Mouse (Mus musculus): Measurements from ENCODE around the gene Slc35b1. TPM values are rescaled to one million over a fixed set of nuclear protein-coding genes. Genes with fewer than 3 reads are reported as not detected.

The Slc35b1 gene
- total RNA-seq (2014; rRNA removed; ENCODE audit: low replicate concordance) = 35.2 and 71.6 TPM in 2 replicates
- polyA plus RNA-seq (2015; fragmentation: Nextera tagmentation; extraction: Ambion mirVana) = 70.3 TPM in 2 replicates

GRCm38 (mm10) chr11:95384319-95384972 is at the start of gene Slc35b1:
Slc35b1 (plus strand) TSS chr11:95384692.
- under 1% methylated on average over 42 of the region's 42 CpGs for WGBS

GRCm38 (mm10) chr11:95336568-95337128 is 47.8 kb upstream of the Slc35b1 start, which contains the start of gene Fam117a:
Fam117a (plus strand) TSS chr11:95337018.
- H3K36me3 ChIP-seq (replicated peaks; ENCODE audit: control insufficient read depth, insufficient read depth, low read length) = no peaks in the 10 kb centered on the region
- peak within 1 kb of the TSS; percentile 67 for H3K9ac ChIP-seq (replicated peaks; ENCODE audit: low read depth, low read length)
- peaks cover 13% of the 10 kb centered on the region for H3K4me1 ChIP-seq (ENCODE audit: control insufficient read depth, insufficient read depth)
- H3K27me3 ChIP-seq (ENCODE audit: control insufficient read depth, insufficient read depth, low read length) = no peaks in the 10 kb centered on the region
- peak; percentile 13; the same call in 1 of the 2 replicates for TF ChIP-seq CTCF (IDR thresholded peaks at IDR 0.05; ENCODE audit: low read depth)
- TF ChIP-seq EP300 (IDR thresholded peaks at IDR 0.05; ENCODE audit: low read depth) = no peak
- peak within 1 kb of the TSS; percentile 90 for H3K4me3 ChIP-seq (ENCODE audit: low read depth, low read length)
- 1% methylated on average over 25 of the region's 27 CpGs for WGBS
- DNase-seq (ENCODE audit: low spot score) = peak; percentile 91
- ATAC-seq (ENCODE audit: insufficient read depth, low read depth) = peak; percentile 95
- peak within 1 kb of the TSS; percentile 41; the same call in 1 of the 2 replicates for H3K27ac ChIP-seq (ENCODE audit: low read depth)
- H3K9me3 ChIP-seq (replicated peaks; ENCODE audit: control insufficient read depth, low read length) = no peaks in the 10 kb centered on the region
- H3K4me2 ChIP-seq (ENCODE audit: low read depth, low read length) = peak within 1 kb of the TSS; percentile 98

More at GRCm38 (mm10) chr11:95384319-95384972, at the start of gene Slc35b1:
- DNase-seq (ENCODE audit: low spot score) (peak; percentile 99), ATAC-seq (ENCODE audit: insufficient read depth, low read depth) (peak; percentile 93)
- Histone ChIP-seq H3K27ac (ENCODE audit: low read depth) (peak within 1 kb of the TSS; percentile 84), H3K4me3 (ENCODE audit: low read depth, low read length) (peak within 1 kb of the TSS; percentile 80), H3K4me1 (ENCODE audit: control insufficient read depth, insufficient read depth) (peaks cover 4% of the 10 kb centered on the region; the same call in 1 of the 2 replicates), H3K27me3 (ENCODE audit: control insufficient read depth, insufficient read depth, low read length) (no peaks in the 10 kb centered on the region), H3K4me2 (ENCODE audit: low read depth, low read length) (peak within 1 kb of the TSS; percentile 65), H3K9ac (replicated peaks; ENCODE audit: low read depth, low read length) (peak within 1 kb of the TSS; percentile 83), H3K9me3 (replicated peaks; ENCODE audit: control insufficient read depth, low read length) (no peaks in the 10 kb centered on the region), H3K36me3 (replicated peaks; ENCODE audit: control insufficient read depth, insufficient read depth, low read length) (peaks cover 29% of the 10 kb centered on the region)
- TF ChIP-seq EP300 (IDR thresholded peaks at IDR 0.05; ENCODE audit: low read depth) = peak; percentile 97
- peak; percentile 82 for TF ChIP-seq CTCF (IDR thresholded peaks at IDR 0.05; ENCODE audit: low read depth)

GRCm38 (mm10) chr11:95337129-95337813 is 47.2 kb upstream of the Slc35b1 start:
- ATAC-seq (ENCODE audit: insufficient read depth, low read depth) (peak; percentile 70), DNase-seq (ENCODE audit: low spot score) (peak; percentile 40)
- Histone ChIP-seq H3K36me3 (replicated peaks; ENCODE audit: control insufficient read depth, insufficient read depth, low read length) (no peaks in the 10 kb centered on the region), H3K4me2 (ENCODE audit: low read depth, low read length) (peak overlapping the region; percentile 98), H3K4me3 (ENCODE audit: low read depth, low read length) (peak overlapping the region; percentile 90), H3K27me3 (ENCODE audit: control insufficient read depth, insufficient read depth, low read length) (no peaks in the 10 kb centered on the region), H3K9ac (replicated peaks; ENCODE audit: low read depth, low read length) (peak overlapping the region; percentile 67), H3K27ac (ENCODE audit: low read depth) (peak overlapping the region; percentile 41; the same call in 1 of the 2 replicates), H3K9me3 (replicated peaks; ENCODE audit: control insufficient read depth, low read length) (no peaks in the 10 kb centered on the region), H3K4me1 (ENCODE audit: control insufficient read depth, insufficient read depth) (peaks cover 13% of the 10 kb centered on the region)
- WGBS = under 1% methylated on average over 48 of the region's 50 CpGs
- TF ChIP-seq CTCF (IDR thresholded peaks at IDR 0.05; ENCODE audit: low read depth) (no peak), EP300 (IDR thresholded peaks at IDR 0.05; ENCODE audit: low read depth) (no peak)

- 28% methylated on average over 9 of the region's 9 CpGs for WGBS
- H3K4me2 ChIP-seq (ENCODE audit: low read depth, low read length) = peak overlapping the region; percentile 98
- DNase-seq (ENCODE audit: low spot score) (no peak), ATAC-seq (ENCODE audit: insufficient read depth, low read depth) (no peak)
- peak overlapping the region; percentile 90 for H3K4me3 ChIP-seq (ENCODE audit: low read depth, low read length)
- H3K9ac ChIP-seq (replicated peaks; ENCODE audit: low read depth, low read length) = 0 out of 2 replicates have a peak overlapping the region, but pooled peaks have one; percentile 67
- no peak overlapping the region for H3K27ac ChIP-seq (ENCODE audit: low read depth)
- H3K9me3 ChIP-seq (replicated peaks; ENCODE audit: control insufficient read depth, low read length) = no peaks in the 10 kb centered on the region
- TF ChIP-seq CTCF (IDR thresholded peaks at IDR 0.05; ENCODE audit: low read depth) (no peak), EP300 (IDR thresholded peaks at IDR 0.05; ENCODE audit: low read depth) (no peak)
- peaks cover 13% of the 10 kb centered on the region for H3K4me1 ChIP-seq (ENCODE audit: control insufficient read depth, insufficient read depth)
- H3K27me3 ChIP-seq (ENCODE audit: control insufficient read depth, insufficient read depth, low read length) = no peaks in the 10 kb centered on the region
- H3K36me3 ChIP-seq (replicated peaks; ENCODE audit: control insufficient read depth, insufficient read depth, low read length) = no peaks in the 10 kb centered on the region
These were observed 46.6 kb upstream of the Slc35b1 start for GRCm38 (mm10) chr11:95337846-95338342.

GRCm38 (mm10) chr11:95339471-95340021 is 44.9 kb upstream of the Slc35b1 start:
- DNase-seq (ENCODE audit: low spot score) (no peak), ATAC-seq (ENCODE audit: insufficient read depth, low read depth) (no peak)
- Histone ChIP-seq H3K4me1 (ENCODE audit: control insufficient read depth, insufficient read depth) (peaks cover 15% of the 10 kb centered on the region), H3K9me3 (replicated peaks; ENCODE audit: control insufficient read depth, low read length) (no peaks in the 10 kb centered on the region), H3K4me2 (ENCODE audit: low read depth, low read length) (peak overlapping the region; percentile 29; the same call in 1 of the 2 replicates), H3K27ac (ENCODE audit: low read depth) (no peak overlapping the region), H3K27me3 (ENCODE audit: control insufficient read depth, insufficient read depth, low read length) (no peaks in the 10 kb centered on the region), H3K4me3 (ENCODE audit: low read depth, low read length) (no peak overlapping the region), H3K9ac (replicated peaks; ENCODE audit: low read depth, low read length) (peak overlapping the region; percentile 32; the same call in 1 of the 2 replicates), H3K36me3 (replicated peaks; ENCODE audit: control insufficient read depth, insufficient read depth, low read length) (no peaks in the 10 kb centered on the region)
- TF ChIP-seq CTCF (IDR thresholded peaks at IDR 0.05; ENCODE audit: low read depth) = no peak
- TF ChIP-seq EP300 (IDR thresholded peaks at IDR 0.05; ENCODE audit: low read depth) = no peak
- 26% methylated on average over 14 of the region's 14 CpGs for WGBS
